Mouse (Mus musculus) spleen, adult 2 months (tissue): ENCODE data around the gene Trim8. TPM values are rescaled to one million over a fixed set of nuclear protein-coding genes. Genes with fewer than 3 reads are reported as not detected.

ENCODE experiments used
- DNase-seq, 2 experiments: peaks; one replicate each; pipeline versions ENCODE4 v3.0.0 to v3.0.0-alpha.2; 2012 to 2021; ENCODE audit warnings: low spot score in 2 of 2, low read depth in 1 of 2
- H3K27ac ChIP-seq: fragments of 200-500 bp; 2 replicates; pipeline ENCODE4 v1.5.1; 2012; ENCODE audit warnings: low read length, inconsistent platforms; ENCODE audit not compliant: insufficient read depth
- H3K27me3 ChIP-seq: fragments of 200-500 bp; 2 replicates; pipeline ENCODE4 v1.6.1; 2012; ENCODE audit warnings: mild to moderate bottlenecking, moderate library complexity, low read length, inconsistent platforms; ENCODE audit not compliant: control insufficient read depth, insufficient read depth
- H3K36me3 ChIP-seq: fragments of 200-500 bp; 2 replicates; pipeline ENCODE4 v1.6.1; 2012; ENCODE audit warnings: mild to moderate bottlenecking, low read length, inconsistent platforms; ENCODE audit not compliant: control insufficient read depth, insufficient read depth
- H3K4me1 ChIP-seq: fragments of 200-500 bp; 2 replicates; pipeline ENCODE4 v1.6.1; 2011; ENCODE audit warnings: inconsistent platforms; ENCODE audit not compliant: control insufficient read depth, insufficient read depth, insufficient read length
- H3K4me3 ChIP-seq: fragments of 200-500 bp; 2 replicates; pipeline ENCODE4 v1.5.1; 2011; ENCODE audit warnings: mild to moderate bottlenecking, inconsistent platforms; ENCODE audit not compliant: insufficient read depth, insufficient read length; ENCODE audit errors: extremely low read depth
- CTCF ChIP-seq: fragments of 200-500 bp; IDR thresholded peaks from 2 replicates; pipeline ENCODE4 v1.5.1; 2011; ENCODE audit warnings: mild to moderate bottlenecking, inconsistent platforms; ENCODE audit not compliant: insufficient read depth, insufficient read length, insufficient replicate concordance; ENCODE audit errors: extremely low read depth
- POLR2A ChIP-seq: fragments of 200-500 bp; IDR thresholded peaks from 2 replicates; pipeline ENCODE4 v1.6.1; 2011; ENCODE audit warnings: low read depth, low read length, inconsistent platforms
- WGBS: fragments of 180-500 bp; shearing (Covaris S2); methylation state at CpG from one replicate; pipeline ENCODE4 v1.1.7; 2018; 5-methylcytosine and 5-hydroxymethylcytosine counted together
- polyA plus RNA-seq: library from polyadenylated mRNA; depleted of rRNA; stranded (reverse); fragments of >200 nt; gene quantifications from 2 replicates; pipeline ENCODE4 v1.2.3, GENCODE M21; 2012

Trim8 gene
- polyA plus RNA-seq, 1 experiment: 47.1 TPM

GRCm38 (mm10) chr19:46533525-46533924, 32.0 kb downstream of the Trim8 start:
- H3K4me1 ChIP-seq: 0 out of 2 replicates have a peak, but pooled peaks cover 2% of the 10 kb centered on the region
- TF ChIP-seq CTCF (no peak), POLR2A (no peak)
- no peak overlapping the region for H3K4me3 ChIP-seq
- H3K36me3 ChIP-seq: no peaks in the 10 kb centered on the region
- WGBS: 92% methylated on average over 5 of the region's 5 CpGs
- no peak for DNase-seq
- H3K27me3 ChIP-seq: no peaks in the 10 kb centered on the region
- no peak overlapping the region for H3K27ac ChIP-seq

- peak overlapping the region; percentile 47; the same call in 1 of the 2 replicates for H3K27ac ChIP-seq
- WGBS: 80% methylated on average over 6 of the region's 6 CpGs
- no peak overlapping the region for H3K4me3 ChIP-seq
- 0 out of 2 replicates have a peak, but pooled peaks cover 2% of the 10 kb centered on the region for H3K4me1 ChIP-seq
- TF ChIP-seq CTCF (no peak), POLR2A (no peak)
- H3K36me3 ChIP-seq: no peaks in the 10 kb centered on the region
- DNase-seq: no peak
- H3K27me3 ChIP-seq: no peaks in the 10 kb centered on the region
These were observed 33.1 kb downstream of the Trim8 start for GRCm38 (mm10) chr19:46534542-46535098.

GRCm38 (mm10) chr19:46537357-46537756, 35.9 kb downstream of the Trim8 start:
- no peaks in the 10 kb centered on the region for H3K4me1 ChIP-seq
- WGBS: 96% methylated on average over 9 of the region's 9 CpGs
- TF ChIP-seq POLR2A (no peak), CTCF (no peak)

GRCm38 (mm10) chr19:46538213-46538612, 36.7 kb downstream of the Trim8 start:
- Histone ChIP-seq H3K27ac (no peak overlapping the region), H3K27me3 (no peaks in the 10 kb centered on the region), H3K36me3 (no peaks in the 10 kb centered on the region), H3K4me3 (no peak overlapping the region), H3K4me1 (no peaks in the 10 kb centered on the region)
- WGBS: 89% methylated on average over 6 of the region's 6 CpGs
- no peak for TF ChIP-seq CTCF
- no peak for TF ChIP-seq POLR2A
- DNase-seq: no peak

More at GRCm38 (mm10) chr19:46537357-46537756, 35.9 kb downstream of the Trim8 start:
- no peak overlapping the region for H3K27ac ChIP-seq
- H3K36me3 ChIP-seq: no peaks in the 10 kb centered on the region
- DNase-seq: no peak
- no peaks in the 10 kb centered on the region for H3K27me3 ChIP-seq
- no peak overlapping the region for H3K4me3 ChIP-seq

GRCm38 (mm10) chr19:46542750-46543149, 41.2 kb downstream of the Trim8 start:
- Histone ChIP-seq H3K27me3 (no peaks in the 10 kb centered on the region), H3K4me3 (no peak overlapping the region), H3K27ac (no peak overlapping the region), H3K36me3 (no peaks in the 10 kb centered on the region), H3K4me1 (no peaks in the 10 kb centered on the region)
- 94% methylated on average over 8 of the region's 8 CpGs for WGBS
- TF ChIP-seq POLR2A (no peak), CTCF (no peak)
- no peak for DNase-seq

GRCm38 (mm10) chr19:46547565-46547964, 46.1 kb downstream of the Trim8 start:
- Histone ChIP-seq H3K27ac (no peak overlapping the region), H3K36me3 (no peaks in the 10 kb centered on the region; the same call in 1 of the 2 replicates), H3K4me3 (no peak overlapping the region), H3K27me3 (no peaks in the 10 kb centered on the region), H3K4me1 (no peaks in the 10 kb centered on the region)
- no peak for TF ChIP-seq CTCF
- TF ChIP-seq POLR2A: no peak
- WGBS: 92% methylated on average over 6 of the region's 6 CpGs
- no peak for DNase-seq

GRCm38 (mm10) chr19:46548110-46548509, 46.6 kb downstream of the Trim8 start:
- no peaks in the 10 kb centered on the region; the same call in 1 of the 2 replicates for H3K36me3 ChIP-seq
- no peaks in the 10 kb centered on the region for H3K27me3 ChIP-seq
- TF ChIP-seq CTCF: no peak
- TF ChIP-seq POLR2A: no peak
- DNase-seq: no peak
- 91% methylated on average over 10 of the region's 10 CpGs for WGBS
- H3K27ac ChIP-seq: no peak overlapping the region
- no peaks in the 10 kb centered on the region for H3K4me1 ChIP-seq
- H3K4me3 ChIP-seq: no peak overlapping the region
